In the genomic region with DNA sequence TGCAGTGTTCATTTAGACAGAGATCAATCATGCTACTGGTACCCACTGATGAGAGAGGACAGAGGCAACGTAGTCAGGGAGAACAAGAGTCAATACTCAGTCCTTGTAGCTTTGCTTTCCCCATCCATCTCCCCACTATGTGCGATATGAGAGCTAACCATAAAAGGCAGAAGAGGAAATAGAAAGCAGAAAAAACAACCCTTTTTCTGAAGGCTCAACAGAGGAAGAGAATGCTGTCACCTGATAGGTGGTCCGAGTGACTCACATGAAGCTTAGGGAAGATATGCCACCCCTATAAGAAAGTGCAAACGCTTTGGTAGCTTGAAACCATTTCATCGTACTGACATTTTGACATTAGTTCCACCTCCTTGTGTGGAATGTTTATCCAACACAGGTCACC, we compare ENCODE assay signal across 1 mouse cellular context.
TF ChIP-seq lines count a peak whose summit lies in the region.

No protein-coding gene starts in this region.

TF ChIP-seq in MEL, 35 proteins besides CTCF, POLR2A, EP300 and RAD21 (continued from another document):
- TF ChIP-seq E2F4 (IDR thresholded peaks at IDR 0.05; ENCODE audit: borderline replicate concordance, low read depth, low read length), result no peak
- no peak for TF ChIP-seq POLR2AphosphoS2 (IDR thresholded peaks at IDR 0.05; ENCODE audit: low read length)
- no peak for TF ChIP-seq ZMIZ1 (IDR thresholded peaks at IDR 0.05; ENCODE audit: low read depth, low read length)
